Mouse (Mus musculus): ENCODE measurements around the gene Sap30l. TPM values are rescaled to one million over a fixed set of nuclear protein-coding genes. Genes with fewer than 3 reads are reported as not detected.

Gene Sap30l
- polyA plus RNA-seq, 1 experiment from 2014 or later, result 12.4 TPM

GRCm38 (mm10) chr11:57853571-57853970 lies 52.1 kb downstream of the Sap30l start:
- Histone ChIP-seq H3K27me3 (replicated peaks) (no peaks in the 10 kb centered on the region), H3K9ac (no peak overlapping the region), H3K4me3 (replicated peaks) (no peak overlapping the region), H3K4me1 (0 out of 2 replicates have a peak, but pooled peaks cover 2% of the 10 kb centered on the region), H3K9me3 (no peaks in the 10 kb centered on the region), H3K27ac (no peak overlapping the region), H3K4me2 (no peak overlapping the region), H3K36me3 (no peaks in the 10 kb centered on the region)
- 68% methylated on average over 6 of the region's 6 CpGs for WGBS
- ATAC-seq (ENCODE audit: insufficient read depth, low FRiP score, low read depth), result no peak

- Histone ChIP-seq H3K4me2 (no peak overlapping the region), H3K36me3 (no peaks in the 10 kb centered on the region), H3K27me3 (replicated peaks) (no peaks in the 10 kb centered on the region), H3K9ac (no peak overlapping the region), H3K9me3 (no peaks in the 10 kb centered on the region), H3K27ac (no peak overlapping the region), H3K4me3 (replicated peaks) (no peak overlapping the region), H3K4me1 (no peaks in the 10 kb centered on the region)
- WGBS, result 50% methylated on average over 4 of the region's 4 CpGs
- no peak for ATAC-seq (ENCODE audit: insufficient read depth, low FRiP score, low read depth)
Measured at GRCm38 (mm10) chr11:57857709-57858108, 56.3 kb downstream of the Sap30l start.

Other genes with a start within 250 kb of the Sap30l start
- gene Galnt10, start 156.2 kb upstream of the Sap30l start, polyA plus RNA-seq (2015; fragmentation: Nextera tagmentation; extraction: Ambion mirVana), result 19.8 and 20.5 TPM in 2 replicates
- 4.6 and 6.9 TPM in 2 replicates for gene Hand1, start 31.2 kb downstream of the Sap30l start, polyA plus RNA-seq (2015; fragmentation: Nextera tagmentation; extraction: Ambion mirVana)
- 25.6 and 27.4 TPM in 2 replicates for gene Larp1, start 207.4 kb downstream of the Sap30l start, polyA plus RNA-seq (2015; fragmentation: Nextera tagmentation; extraction: Ambion mirVana)